Mouse (Mus musculus): ENCODE measurements around the gene Slc38a3.

Slc38a3 gene

DNA sequence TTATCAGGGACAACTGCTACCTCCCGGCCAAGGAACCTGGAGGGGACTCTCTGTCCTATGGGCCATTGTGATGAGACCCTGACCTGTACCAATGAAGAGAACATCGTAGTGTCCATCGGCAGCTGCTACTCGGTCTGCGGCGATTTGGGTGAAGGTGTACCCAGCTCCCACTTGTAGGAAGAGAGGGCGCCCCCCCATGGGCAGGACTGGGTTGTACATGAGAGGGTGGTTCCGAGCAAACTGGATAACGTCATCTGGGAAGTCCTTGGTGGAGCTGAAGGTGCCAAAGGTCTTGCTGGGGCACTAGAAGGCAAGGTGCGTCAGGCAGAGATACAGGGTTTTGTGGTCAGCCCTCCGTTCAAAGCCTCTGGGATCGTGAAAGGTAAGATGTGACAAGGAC, 68.6 kb downstream of the Slc38a3 start:
- in situ Hi-C loops (cut with MboI, MseI), result no loop called here

All from T-helper 2 cell (primary cell).